Mouse (Mus musculus) thymus, postnatal 4 days (tissue): Measurements from ENCODE around the gene Meis3.
A peak's percentile ranks its signal among the peaks of the same experiment; 100 is the strongest.

Experiments
- DNase-seq: peaks from one replicate; pipeline ENCODE4 v3.0.0; 2021

Gene Meis3

DNA sequence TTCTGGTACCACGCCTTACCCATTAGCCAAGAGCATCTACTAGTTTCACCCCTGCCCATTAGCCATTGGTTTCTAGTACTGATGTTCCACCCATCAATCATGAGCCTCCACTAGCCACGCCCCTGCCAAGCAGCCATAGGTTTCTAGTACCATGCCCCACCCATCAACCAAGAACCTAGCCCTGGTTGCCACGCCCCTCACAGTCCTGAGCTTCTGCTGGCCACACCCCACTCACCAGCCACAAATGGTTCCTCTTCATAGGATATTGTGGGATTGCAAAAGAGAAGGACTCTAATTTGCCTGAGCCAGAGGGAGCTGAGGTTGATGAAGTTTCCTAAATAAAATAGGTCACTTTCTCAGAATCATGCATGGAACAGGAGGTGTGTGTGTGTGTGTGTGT, 14.2 kb upstream of the Meis3 start:
- no peak for DNase-seq

DNA sequence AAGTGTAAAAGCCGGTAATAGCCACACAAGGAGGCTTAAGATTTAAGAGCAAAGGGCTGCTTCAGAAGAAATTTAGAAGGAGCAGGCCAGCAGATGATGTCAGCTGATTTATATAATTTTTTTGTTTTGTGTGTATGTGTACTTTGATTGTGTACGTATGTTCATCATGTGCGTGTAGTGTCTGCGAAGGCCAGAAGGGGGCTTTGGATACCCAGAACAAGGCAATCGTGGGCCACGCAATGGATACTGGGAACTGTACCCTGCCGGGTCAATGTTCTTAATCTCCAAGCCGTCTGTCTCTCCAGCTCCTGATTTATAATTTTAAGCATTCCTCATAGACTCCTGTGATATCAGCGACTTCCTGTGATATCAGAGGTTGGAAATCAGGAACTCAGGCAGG, 13.6 kb upstream of the Meis3 start:
- DNase-seq = no peak

DNA sequence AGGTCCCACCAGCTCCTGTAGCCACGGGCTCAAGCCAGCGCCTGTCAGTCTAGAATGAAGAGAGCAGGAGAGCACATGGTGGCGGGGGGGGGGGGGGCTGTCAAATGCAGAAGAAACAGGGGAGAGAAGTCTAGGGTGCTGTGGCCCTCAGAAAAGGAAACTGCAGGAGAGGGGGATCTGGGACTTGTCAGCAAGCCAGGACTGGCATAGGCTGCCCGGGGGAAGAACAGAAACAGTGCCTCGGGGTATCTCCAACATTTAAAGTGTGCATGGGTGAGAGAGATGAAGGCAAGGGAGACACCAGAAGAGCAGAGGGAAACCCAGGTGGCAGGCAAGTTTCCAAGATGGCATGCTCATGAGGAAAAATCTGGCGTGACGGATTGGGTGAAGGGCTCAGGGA, 12.9 kb upstream of the Meis3 start:
- no peak for DNase-seq

DNA sequence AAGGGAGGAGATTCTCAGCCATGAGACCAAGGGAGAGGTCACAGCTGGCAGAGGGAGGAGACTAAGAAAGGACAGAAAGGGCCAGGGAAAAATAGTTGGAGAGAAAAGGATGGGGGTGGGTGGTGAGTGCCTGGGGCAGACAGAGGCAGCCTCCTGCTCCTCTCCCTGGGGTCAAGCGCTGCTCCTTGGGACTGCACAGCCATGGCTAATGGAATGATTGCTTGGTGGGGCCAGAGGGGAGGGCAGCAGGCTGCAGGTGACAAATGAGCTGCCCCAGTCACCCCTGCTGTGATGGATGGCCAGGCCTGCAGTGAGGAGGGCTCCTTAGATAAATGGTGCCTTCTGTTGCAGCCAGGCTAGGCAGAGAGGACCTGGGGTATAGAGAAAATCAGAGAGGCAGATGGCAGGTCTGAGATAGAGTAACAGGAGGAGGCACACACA, 2.7 kb upstream of the Meis3 start:
- no peak for DNase-seq

GRCm38 (mm10) chr7:16172586-16173140, 2.2 kb upstream of the Meis3 start:
- DNase-seq = no peak

DNA sequence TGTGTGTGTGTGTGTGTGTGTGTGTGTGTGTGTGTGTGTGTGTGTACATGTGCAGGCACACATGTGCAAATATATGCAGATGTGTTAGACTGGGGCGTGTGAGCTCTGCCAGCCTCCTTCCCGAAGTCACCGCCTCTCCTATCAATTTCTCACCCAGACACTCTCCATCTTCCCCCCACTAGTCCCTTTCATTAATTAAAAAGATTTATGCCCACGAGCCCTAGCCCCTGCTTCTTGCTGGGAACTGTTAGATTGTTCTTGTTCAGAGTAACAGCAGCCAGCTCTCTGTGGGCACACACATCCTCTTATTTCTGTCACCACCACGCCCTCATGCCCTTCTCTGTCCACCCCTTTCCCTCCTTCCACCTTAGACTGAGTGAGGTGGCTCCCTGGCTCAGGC, 1.7 kb upstream of the Meis3 start:
- no peak for DNase-seq

DNA sequence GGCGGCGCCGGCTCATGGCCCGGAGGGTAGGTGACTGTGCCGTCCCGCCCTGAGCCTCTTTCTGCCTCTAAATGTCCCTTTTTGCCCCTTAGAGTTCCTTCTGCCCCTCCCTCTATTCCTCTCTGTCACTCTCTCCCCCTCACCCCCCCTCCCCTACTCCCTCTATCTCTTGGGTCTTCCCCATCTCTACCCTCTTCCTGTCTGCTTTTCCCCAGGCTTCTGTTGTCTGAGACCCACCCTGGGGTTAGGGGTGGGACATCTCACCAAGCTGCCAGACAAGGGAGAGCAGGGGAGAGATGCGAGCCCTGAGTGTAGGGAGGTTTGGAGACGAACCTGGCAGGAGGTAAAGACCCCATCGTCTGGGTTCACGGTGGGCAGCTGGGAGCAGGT, 647 bp downstream of the Meis3 start:
- DNase-seq = peak; percentile 27

- no peak for DNase-seq
Measured at GRCm38 (mm10) chr7:16178114-16178513, 3.2 kb downstream of the Meis3 start.

DNA sequence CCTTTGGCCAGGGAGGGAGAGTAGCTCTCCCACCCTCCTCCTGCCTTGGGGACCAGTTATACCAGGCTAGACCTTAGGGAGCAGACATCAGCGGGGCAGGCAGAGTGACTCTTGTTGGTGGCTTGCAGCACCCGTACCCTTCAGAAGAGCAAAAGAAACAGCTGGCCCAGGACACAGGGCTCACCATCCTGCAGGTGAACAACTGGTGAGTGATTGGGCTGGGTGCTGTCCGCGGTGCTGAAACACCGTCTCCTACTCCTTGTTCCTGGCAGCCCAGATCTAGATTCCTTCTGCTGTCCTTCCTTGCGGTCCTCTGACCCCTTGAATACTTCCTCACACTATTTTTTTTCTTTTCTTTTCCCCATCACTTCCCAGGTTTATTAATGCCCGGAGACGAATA, 8.8 kb downstream of the Meis3 start:
- DNase-seq = peak; percentile 88

- DNase-seq = no peak
Measured at GRCm38 (mm10) chr7:16187494-16187893, 12.6 kb downstream of the Meis3 start.

DNA sequence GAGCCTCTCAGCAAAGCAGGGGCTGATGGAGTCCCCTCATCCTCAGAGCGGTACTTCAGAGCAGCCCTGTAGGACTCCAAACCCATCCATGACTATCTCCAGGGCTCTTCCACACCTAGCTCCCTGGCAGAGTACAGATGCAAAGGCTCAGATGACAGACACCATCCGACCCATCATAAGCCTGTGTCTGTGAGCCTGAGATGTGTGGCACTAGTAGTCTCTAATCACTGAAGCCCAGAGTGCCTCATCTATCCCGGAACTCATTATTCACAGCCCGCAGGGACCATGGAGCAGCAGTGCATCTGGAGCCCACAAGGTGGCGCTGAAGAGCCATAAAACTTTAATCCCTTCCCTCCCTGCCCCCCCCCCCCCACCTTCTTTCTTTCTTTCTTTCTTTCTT, 17.4 kb downstream of the Meis3 start:
- DNase-seq = peak; percentile 90

- DNase-seq = peak; percentile 33
Measured at GRCm38 (mm10) chr7:16193702-16194101, 18.8 kb downstream of the Meis3 start.

- peak; percentile 66 for DNase-seq
Measured at GRCm38 (mm10) chr7:16196616-16197015, 21.7 kb downstream of the Meis3 start.

DNA sequence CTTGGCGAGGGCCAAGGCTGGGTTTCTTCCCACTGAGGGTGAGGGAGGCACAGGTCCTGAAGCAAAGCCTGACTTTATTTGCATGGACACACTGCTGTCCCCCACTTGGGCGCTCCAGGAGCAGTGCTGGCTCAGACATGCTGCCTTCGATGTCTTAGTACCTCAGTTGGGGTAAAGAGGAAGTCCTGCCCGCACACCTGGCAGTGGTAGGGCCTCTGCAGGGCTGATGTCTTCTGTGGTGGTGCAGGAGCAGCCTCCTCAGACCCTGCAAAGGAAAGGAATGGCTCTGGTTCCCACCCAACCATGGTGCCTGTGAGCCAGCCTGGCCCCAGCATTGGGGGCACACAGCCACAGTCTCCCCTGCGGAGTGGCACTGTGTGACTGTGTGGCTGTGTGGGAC, 22.3 kb downstream of the Meis3 start:
- DNase-seq = peak; percentile 76

- DNase-seq = peak; percentile 68
Measured at GRCm38 (mm10) chr7:16198540-16198939, 23.6 kb downstream of the Meis3 start.

DNA sequence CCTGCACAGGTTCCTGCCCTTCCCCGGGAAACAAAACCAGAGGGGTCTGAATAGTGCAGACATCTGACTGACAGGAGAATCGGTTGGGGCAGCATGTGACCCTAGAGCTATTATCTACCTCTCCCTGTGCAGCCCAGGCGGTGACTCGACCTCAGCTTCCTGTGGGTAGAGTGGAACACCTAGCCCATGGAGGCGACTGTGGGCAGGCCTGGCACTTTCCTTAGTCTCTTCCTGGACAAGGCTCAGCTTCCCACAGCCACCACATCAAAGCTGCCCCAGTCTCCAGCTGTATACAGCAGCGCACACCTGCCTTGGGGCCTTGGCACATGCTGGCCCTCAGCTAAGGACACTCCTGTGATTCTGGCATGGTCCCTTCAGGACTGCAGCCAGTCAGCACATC, 26.2 kb downstream of the Meis3 start:
- peak; percentile 74 for DNase-seq

- no peak for DNase-seq
Measured at GRCm38 (mm10) chr7:16202756-16203504, 28.0 kb downstream of the Meis3 start.

GRCm38 (mm10) chr7:16203505-16203903, 28.6 kb downstream of the Meis3 start:
- DNase-seq = no peak

- peak; percentile 47 for DNase-seq
Measured at GRCm38 (mm10) chr7:16204791-16205190, 29.9 kb downstream of the Meis3 start.

DNA sequence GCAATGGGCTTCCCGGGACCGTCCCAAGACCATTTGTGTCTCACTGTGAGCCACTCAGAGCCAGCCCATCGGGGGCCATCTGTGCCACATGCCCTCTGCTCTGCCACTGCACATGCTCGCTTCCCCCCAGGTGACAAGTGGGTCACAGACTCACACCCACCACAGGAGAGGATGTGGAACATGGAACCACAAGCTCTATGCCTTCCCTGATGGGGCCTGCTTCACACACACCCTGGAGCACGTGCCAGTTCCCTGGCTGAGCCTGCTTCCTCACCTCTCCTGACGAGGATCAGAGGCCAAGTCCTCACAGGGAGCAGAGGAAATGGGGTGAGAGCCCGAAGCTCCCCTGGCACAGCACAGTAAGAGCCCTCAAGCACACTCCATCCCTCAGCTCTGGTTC, 32.2 kb downstream of the Meis3 start:
- peak; percentile 79 for DNase-seq

DNA sequence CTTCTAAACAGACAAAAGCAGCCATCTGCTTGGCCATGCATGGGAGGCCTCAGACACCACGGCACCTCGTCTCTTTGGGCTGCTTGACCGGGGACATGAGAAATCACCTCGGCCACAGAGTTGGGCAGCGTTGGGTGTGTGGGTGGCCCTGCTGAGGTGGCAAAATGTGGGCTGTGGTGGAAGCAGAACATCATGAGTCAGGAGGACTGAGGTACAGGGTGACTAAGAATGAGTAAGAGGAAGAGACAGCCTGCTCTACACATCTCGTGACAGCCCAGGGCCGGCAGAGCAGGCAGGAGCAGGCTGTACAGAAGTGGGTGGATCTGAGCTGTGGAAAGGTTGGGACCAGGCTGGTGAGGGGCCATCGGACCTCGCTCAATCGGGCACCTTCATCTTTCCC, 32.6 kb downstream of the Meis3 start:
- DNase-seq = peak; percentile 59

DNA sequence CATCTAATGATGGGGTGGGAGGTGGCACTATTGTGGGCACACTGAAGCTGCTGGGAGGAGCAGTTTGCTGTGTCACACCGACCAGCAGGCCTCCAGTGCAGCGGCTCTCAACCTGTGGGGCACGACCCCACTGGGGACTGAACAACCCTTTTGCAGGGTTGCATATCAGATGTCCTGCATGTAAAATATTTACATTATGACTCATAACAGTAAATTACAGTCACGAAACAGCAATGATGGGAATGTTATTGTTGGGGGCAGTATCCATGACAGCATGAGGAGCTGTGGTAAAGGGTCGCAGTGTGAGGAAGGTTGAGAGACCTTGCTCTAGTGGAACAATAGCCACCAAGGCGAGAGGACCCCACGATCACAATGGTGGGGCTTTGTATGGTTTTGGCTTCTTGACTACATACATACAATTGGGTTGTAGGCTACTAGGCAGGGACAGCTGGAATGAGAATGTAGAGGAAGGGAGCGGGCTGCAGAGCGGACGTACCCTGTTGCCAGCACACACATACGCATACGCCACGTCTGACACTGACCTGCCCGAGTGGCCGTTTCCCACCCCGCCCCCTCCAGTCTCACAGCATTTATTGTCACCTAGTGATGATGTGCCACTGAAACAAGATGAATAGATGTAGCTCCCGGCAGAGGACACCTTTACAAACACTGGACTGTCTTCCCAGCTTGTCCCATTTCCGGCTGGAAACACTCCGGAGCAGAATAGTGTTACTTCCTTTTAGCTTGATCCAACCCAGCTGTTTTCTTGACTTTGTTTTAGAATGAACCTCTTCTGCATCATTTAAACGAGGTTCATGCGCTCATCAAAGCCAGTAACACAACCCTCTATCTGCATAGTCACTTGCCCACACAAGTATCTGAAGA, 34.1 kb downstream of the Meis3 start:
- peak; percentile 26 for DNase-seq

DNA sequence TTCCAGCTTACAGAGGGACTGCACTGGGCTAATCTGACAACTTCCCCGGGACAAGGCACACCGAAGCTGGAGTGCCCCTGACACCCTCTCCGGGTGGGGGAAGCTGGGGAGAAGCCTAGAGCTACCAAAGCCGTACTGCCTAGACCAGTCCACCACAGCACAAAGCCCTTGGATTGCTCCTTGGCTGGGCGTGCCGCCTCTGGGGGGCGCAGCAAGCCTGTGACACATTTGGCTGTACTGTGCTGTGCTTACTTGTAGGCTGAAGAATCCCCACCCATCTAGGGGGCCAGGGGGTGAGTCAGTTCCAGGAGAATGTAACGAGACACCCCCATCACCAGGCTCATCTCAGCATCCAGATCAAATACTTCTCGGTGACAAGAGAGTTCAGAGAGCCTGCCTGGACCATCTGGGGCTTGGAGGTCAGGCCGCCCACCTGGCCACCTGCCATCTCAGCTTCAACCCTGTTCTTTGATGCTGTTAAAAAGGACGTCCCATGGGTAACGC, 36.0 kb downstream of the Meis3 start:
- peak; percentile 71 for DNase-seq

DNA sequence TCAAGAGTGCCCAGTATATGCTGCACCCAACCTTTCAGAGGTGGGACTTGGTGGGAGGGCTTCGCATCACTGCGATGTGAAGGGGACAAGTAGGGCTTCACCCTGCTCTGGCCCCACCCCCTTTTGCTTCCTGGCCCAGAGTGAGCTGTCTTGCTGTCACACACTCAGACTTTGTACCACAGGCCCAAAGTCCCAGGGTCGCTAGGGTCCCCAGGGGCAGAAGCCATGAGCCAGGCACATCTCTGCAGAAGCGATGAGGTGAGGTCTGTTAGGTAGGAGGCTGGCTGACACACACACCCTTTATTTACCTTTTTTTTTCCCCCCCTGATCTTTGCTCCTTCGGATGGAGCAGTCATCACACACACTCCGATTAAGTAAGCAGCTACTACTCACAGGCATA, 38.3 kb downstream of the Meis3 start:
- no peak for DNase-seq
